Mouse (Mus musculus) CH12.LX (cell line): ENCODE data around the gene Ajuba. TPM values are rescaled to one million over a fixed set of nuclear protein-coding genes. Genes with fewer than 3 reads are reported as not detected.
A peak's percentile ranks its signal among the peaks of the same experiment; 100 is the strongest.

Source experiments
- DNase-seq: peaks from one replicate; pipeline ENCODE4 v3.0.0-alpha.2; 2013; ENCODE audit errors: extremely low read depth
- H3K27ac ChIP-seq: 2 replicates; pipeline ENCODE4 v1.5.1; 2012; ENCODE audit warnings: low read depth, mild to moderate bottlenecking, control low read depth, moderate library complexity; ENCODE audit not compliant: insufficient read depth
- H3K27me3 ChIP-seq: replicated peaks from 2 replicates; pipeline ENCODE3; 2012; ENCODE audit warnings: inconsistent platforms
- H3K36me3 ChIP-seq, 2 experiments: replicated peaks in 1 of 2; 2 replicates each; pipeline versions ENCODE3 to v1.6.1; 2012; ENCODE audit warnings: inconsistent platforms in 1 of 2, low read length in 1 of 2, mild to moderate bottlenecking in 1 of 2, mixed read lengths in 1 of 2, moderate library complexity in 1 of 2; ENCODE audit not compliant: control insufficient read depth in 1 of 2, insufficient read depth in 1 of 2
- H3K4me1 ChIP-seq, 2 experiments: 2 replicates each; pipeline ENCODE4 v1.6.1; 2012; ENCODE audit warnings: inconsistent platforms in 1 of 2, moderate library complexity in 1 of 2; ENCODE audit not compliant: insufficient read depth in 2 of 2, control insufficient read depth in 1 of 2
- H3K4me2 ChIP-seq: 2 replicates; pipeline ENCODE4 v1.6.1; 2012; ENCODE audit warnings: low read depth, mild to moderate bottlenecking, control low read depth; ENCODE audit not compliant: poor library complexity, insufficient read depth, severe bottlenecking
- H3K4me3 ChIP-seq, 3 experiments: fragments of 150-350 bp in 1 of 3; sonication (generic) in 1 of 3; replicated peaks in 1 of 3; 2 replicates each; pipeline versions ENCODE3 to v1.5.1; 2011 to 2012; ENCODE audit warnings: low read depth in 2 of 3, low read length in 2 of 3, mild to moderate bottlenecking in 2 of 3, moderate library complexity in 2 of 3, control low read depth in 1 of 3, improper control_type of control experiment in 1 of 3, inconsistent platforms in 1 of 3, mixed read lengths in 1 of 3; ENCODE audit not compliant: poor library complexity in 1 of 3
- H3K79me2 ChIP-seq: replicated peaks from 2 replicates; pipeline ENCODE4 v1.6.1; 2012; ENCODE audit warnings: mild to moderate bottlenecking, moderate library complexity; ENCODE audit not compliant: control insufficient read depth, poor library complexity, insufficient read depth, severe bottlenecking; ENCODE audit errors: extremely low read depth
- H3K9ac ChIP-seq: 2 replicates; pipeline ENCODE4 v1.6.1; 2012; ENCODE audit warnings: low read depth, mild to moderate bottlenecking, control low read depth, moderate library complexity; ENCODE audit not compliant: insufficient read depth
- H3K9me3 ChIP-seq: replicated peaks from 2 replicates; pipeline ENCODE3; 2012; ENCODE audit warnings: low read length, inconsistent platforms, mixed read lengths
- ELF1 ChIP-seq: IDR thresholded peaks from 2 replicates; pipeline ENCODE4 v1.6.1; 2014; ENCODE audit warnings: low read depth, mild to moderate bottlenecking, inconsistent platforms, low read length, improper control_type of control experiment
- ETS1 ChIP-seq: conservative IDR thresholded peaks from 2 replicates; pipeline ENCODE4 v1.6.1; 2012; ENCODE audit warnings: low read depth, mild to moderate bottlenecking, inconsistent platforms, low read length, improper control_type of control experiment, moderate library complexity
- HCFC1 ChIP-seq: IDR thresholded peaks from 2 replicates; pipeline ENCODE4 v1.6.1; 2012; ENCODE audit warnings: low read depth, mild to moderate bottlenecking, inconsistent platforms, low read length, improper control_type of control experiment
- JUND ChIP-seq: conservative IDR thresholded peaks from 2 replicates; pipeline ENCODE4 v1.6.1; 2011; ENCODE audit warnings: low read depth, low read length, improper control_type of control experiment
- KAT2A ChIP-seq: IDR thresholded peaks from 2 replicates; pipeline ENCODE4 v1.6.1; 2012; ENCODE audit warnings: low read length, improper control_type of control experiment, inconsistent platforms; ENCODE audit not compliant: insufficient replicate concordance
- MAFK ChIP-seq: IDR thresholded peaks from 2 replicates; pipeline ENCODE4 v1.6.1; 2011; ENCODE audit warnings: low read length, improper control_type of control experiment; ENCODE audit not compliant: insufficient replicate concordance
- MEF2A ChIP-seq: IDR thresholded peaks from 2 replicates; pipeline ENCODE4 v1.6.1; 2014; ENCODE audit warnings: low read depth, mild to moderate bottlenecking, inconsistent platforms, low read length, improper control_type of control experiment, borderline replicate concordance
- MXI1 ChIP-seq: IDR thresholded peaks from 2 replicates; pipeline ENCODE4 v1.6.1; 2011; ENCODE audit warnings: mild to moderate bottlenecking, low read depth, low read length, improper control_type of control experiment
- MYC ChIP-seq: IDR thresholded peaks from 2 replicates; pipeline ENCODE4 v1.6.1; 2011; ENCODE audit warnings: low read depth, mild to moderate bottlenecking, improper control_type of control experiment, low read length
- NRF1 ChIP-seq: IDR thresholded peaks from 2 replicates; pipeline ENCODE4 v1.6.1; 2014; ENCODE audit warnings: low read depth, mild to moderate bottlenecking, inconsistent platforms, low read length, improper control_type of control experiment, moderate library complexity
- RAD21 ChIP-seq: IDR thresholded peaks from 2 replicates; pipeline ENCODE4 v1.6.1; 2011; ENCODE audit warnings: low read depth, mild to moderate bottlenecking, low read length, improper control_type of control experiment, moderate library complexity
- RCOR1 ChIP-seq: conservative IDR thresholded peaks from 2 replicates; pipeline ENCODE4 v1.6.1; 2012; ENCODE audit warnings: low read depth, mild to moderate bottlenecking, inconsistent platforms, low read length, improper control_type of control experiment
- USF1 ChIP-seq: IDR thresholded peaks from 2 replicates; pipeline ENCODE4 v1.6.1; 2014; ENCODE audit warnings: low read depth, mild to moderate bottlenecking, inconsistent platforms, low read length, improper control_type of control experiment
- USF2 ChIP-seq: conservative IDR thresholded peaks from 2 replicates; pipeline ENCODE4 v1.6.1; 2011; ENCODE audit warnings: low read depth, low read length, improper control_type of control experiment
- ZC3H11A ChIP-seq: IDR thresholded peaks from 2 replicates; pipeline ENCODE4 v1.6.1; 2012; ENCODE audit warnings: low read depth, mild to moderate bottlenecking, inconsistent platforms, low read length, improper control_type of control experiment
- dilution Hi-C: fragments of 300-500 bp; cut with MboI; formaldehyde crosslinking; loops from 2 replicates; pipeline ENCODE4 v1.14.3; 2020; ENCODE audit warnings: low sequenced_read_pairs; ENCODE audit not compliant: extremely low pct_unique_long_range_greater_than_20kb, extremely low pct_ligation_motif_present
- in situ Hi-C: fragments of 300-500 bp; cut with MboI; formaldehyde crosslinking; loops from 3 replicates; pipeline ENCODE4 v1.14.3; 2019; ENCODE audit warnings: low sequenced_read_pairs, low pct_ligation_motif_present, low pct_unique_long_range_greater_than_20kb, mixed read lengths
- polyA plus RNA-seq: library from polyadenylated mRNA; unstranded; fragments of >175 nt; gene quantifications from 2 replicates; pipeline ENCODE4 v1.2.1, GENCODE M21; 2012; ENCODE audit warnings: low read depth; ENCODE audit not compliant: insufficient read length
- total RNA-seq, 2 experiments: library from RNA; depleted of rRNA; stranded (reverse); fragments of 300-350 nt in 1 of 2; fragments of >200 nt in 1 of 2; gene quantifications; 2 replicates each; pipeline ENCODE4 v1.2.3; 2012 to 2014

Ajuba gene
- total and polyA plus RNA-seq, 3 experiments: 0.13 to 0.34 TPM; not detected in 1

DNA sequence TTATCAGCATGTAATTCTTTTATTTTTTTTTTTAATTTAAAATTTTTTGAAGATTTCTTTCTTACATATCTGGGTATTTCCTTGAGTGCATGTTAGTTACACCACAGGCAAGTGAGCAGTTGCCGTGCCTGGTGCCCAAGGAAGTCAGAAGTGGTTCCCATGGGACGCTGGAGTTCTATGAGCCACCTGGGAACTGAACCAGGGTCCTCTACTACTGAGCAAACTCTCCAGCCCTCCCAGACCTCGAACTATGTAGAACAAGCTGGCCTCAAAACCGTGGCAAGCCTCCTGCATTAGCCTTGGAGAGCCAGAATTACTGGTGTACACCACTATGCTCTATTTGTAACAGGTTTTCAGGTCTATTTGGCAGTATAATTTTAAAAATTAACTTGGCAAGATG is 25.3 kb upstream of the Ajuba start:
- Histone ChIP-seq H3K36me3 (no peaks in the 10 kb centered on the region), H3K9me3 (no peaks in the 10 kb centered on the region), H3K4me3 (peak overlapping the region in 2 of 3 experiments; percentile 51 to 58)
- in situ Hi-C loops: no loop called here
- no peak for TF ChIP-seq NRF1
- no peak for TF ChIP-seq ZC3H11A
- no peak for TF ChIP-seq JUND
- TF ChIP-seq KAT2A: 0 out of 2 replicates have a peak, but pooled peaks have one; percentile 27
- TF ChIP-seq MEF2A: no peak
- no peak for TF ChIP-seq MXI1
- no peak for TF ChIP-seq ELF1
- TF ChIP-seq, all 38 proteins: peak for 1
- peaks cover 3 to 16% of the 10 kb centered on the region in 2 experiments; a peak in 3 of 4 replicates for H3K4me1 ChIP-seq
- H3K4me2 ChIP-seq: peak overlapping the region; percentile 12; the same call in 1 of the 2 replicates
- no peak overlapping the region for H3K27ac ChIP-seq
- dilution Hi-C loops: no loop called here
- H3K79me2 ChIP-seq: no peaks in the 10 kb centered on the region
- peak overlapping the region; percentile 73 for H3K9ac ChIP-seq
- H3K27me3 ChIP-seq: no peaks in the 10 kb centered on the region
- DNase-seq: no peak

DNA sequence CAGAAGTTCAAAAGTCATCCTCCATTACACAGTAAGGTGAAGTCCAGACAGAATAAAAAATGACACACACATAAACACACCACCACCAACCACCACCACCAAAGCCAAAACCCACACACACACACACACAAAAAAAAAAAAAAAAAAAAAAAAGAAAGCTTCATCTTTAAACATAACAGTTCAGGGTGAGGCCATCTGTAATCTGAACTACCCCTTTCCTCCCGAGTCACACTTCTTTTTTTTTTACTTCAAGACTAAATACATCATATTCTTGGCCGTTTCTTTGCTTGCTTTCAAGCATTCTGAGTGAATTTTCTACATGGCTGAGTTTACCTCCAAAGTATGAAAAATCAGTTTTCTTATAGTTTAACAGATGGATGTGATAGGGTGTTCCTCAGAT is 24.2 kb upstream of the Ajuba start:
- Histone ChIP-seq H3K4me3 (no peak overlapping the region), H3K9ac (no peak overlapping the region), H3K4me2 (no peak overlapping the region), H3K36me3 (no peaks in the 10 kb centered on the region), H3K9me3 (no peaks in the 10 kb centered on the region), H3K27me3 (no peaks in the 10 kb centered on the region), H3K79me2 (no peaks in the 10 kb centered on the region), H3K27ac (no peak overlapping the region), H3K4me1 (peaks cover 3 to 16% of the 10 kb centered on the region in 2 experiments; a peak in 3 of 4 replicates)
- DNase-seq: no peak
- in situ Hi-C loops: no loop called here
- dilution Hi-C loops: no loop called here
- TF ChIP-seq MYC: no peak
- no peak for TF ChIP-seq ETS1
- TF ChIP-seq HCFC1: no peak
- no peak for TF ChIP-seq RCOR1
- TF ChIP-seq USF1: no peak
- TF ChIP-seq RAD21: no peak
- no peak for TF ChIP-seq MAFK
- no peak for TF ChIP-seq USF2
